Mouse (Mus musculus) regulatory T cell (primary cell): ENCODE results near the gene Ifna11.
"Not testable (repeated sequence)": the region's sequence is repeated elsewhere in the genome, so short reads cannot be mapped to it uniquely, and the experiment has no call there.

Source experiments
- in situ Hi-C: fragments of 300-600 bp; cut with MboI, MseI; formaldehyde crosslinking; loops from one replicate; pipeline ENCODE4 v1.15.1; 2025; ENCODE audit warnings: high pct_unique_total_duplicates

Ifna11 gene

DNA sequence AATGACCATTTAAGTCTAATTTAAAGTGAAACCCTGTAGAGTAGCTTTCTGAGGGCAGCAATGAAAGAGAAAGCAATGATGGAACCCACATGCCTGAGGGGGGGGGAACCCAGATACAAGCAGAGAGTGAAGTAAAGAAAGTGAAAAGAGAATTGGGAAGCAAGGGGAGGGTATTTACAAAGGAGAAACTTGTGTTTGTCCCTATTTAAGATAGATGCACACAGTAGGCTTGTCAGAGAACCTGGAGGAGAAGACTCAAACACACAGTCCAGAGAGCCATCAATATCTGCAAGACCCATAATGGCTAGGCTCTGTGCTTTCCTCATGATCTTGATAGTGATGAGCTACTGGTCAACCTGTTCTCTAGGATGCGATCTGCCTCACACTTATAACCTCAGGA, at the start of gene Ifna11:
Ifna11 (plus strand) TSS at position 301 of the 400 bp plus-strand sequence.
- in situ Hi-C loops = no loop called here

DNA sequence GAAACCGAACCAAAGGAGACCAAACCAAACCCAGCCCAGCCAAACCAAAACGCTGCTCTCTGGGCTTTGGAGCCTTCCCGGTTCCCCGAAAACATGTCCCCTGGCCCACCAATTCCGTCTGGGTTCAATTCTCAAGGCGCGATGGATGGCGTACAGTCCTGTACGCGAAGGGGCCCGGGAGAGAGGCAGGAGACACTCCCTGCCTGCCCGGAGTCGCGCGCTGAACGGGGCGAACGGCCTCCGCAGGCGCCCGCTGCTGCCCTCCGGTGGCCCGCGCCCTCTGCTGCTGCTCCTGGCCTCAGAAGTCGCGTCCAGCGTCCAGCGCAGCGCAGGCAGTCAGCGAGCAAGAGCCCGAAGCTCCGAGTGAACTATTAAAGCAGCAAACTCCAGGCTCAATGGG, 46.2 kb upstream of the Ifna11 start, which contains the start of gene Gm13290:
Gm13290 (plus strand) TSS at position 301 of the 400 bp plus-strand sequence.
- in situ Hi-C loops = not testable (repeated sequence)

DNA sequence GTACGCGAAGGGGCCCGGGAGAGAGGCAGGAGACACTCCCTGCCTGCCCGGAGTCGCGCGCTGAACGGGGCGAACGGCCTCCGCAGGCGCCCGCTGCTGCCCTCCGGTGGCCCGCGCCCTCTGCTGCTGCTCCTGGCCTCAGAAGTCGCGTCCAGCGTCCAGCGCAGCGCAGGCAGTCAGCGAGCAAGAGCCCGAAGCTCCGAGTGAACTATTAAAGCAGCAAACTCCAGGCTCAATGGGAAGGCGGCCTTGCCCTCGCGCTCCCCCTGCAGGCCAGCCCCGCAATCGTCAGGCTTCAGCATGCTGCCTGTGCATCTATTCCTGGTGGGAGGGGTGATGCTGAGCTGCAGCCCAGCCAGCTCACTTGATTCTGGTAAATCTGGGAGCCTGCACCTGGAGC, 43.1 kb upstream of the Ifna11 start, which contains the start of gene Gm13289:
Gm13289 (plus strand) TSS at position 301 of the 400 bp plus-strand sequence.
- in situ Hi-C loops = not testable (repeated sequence)

DNA sequence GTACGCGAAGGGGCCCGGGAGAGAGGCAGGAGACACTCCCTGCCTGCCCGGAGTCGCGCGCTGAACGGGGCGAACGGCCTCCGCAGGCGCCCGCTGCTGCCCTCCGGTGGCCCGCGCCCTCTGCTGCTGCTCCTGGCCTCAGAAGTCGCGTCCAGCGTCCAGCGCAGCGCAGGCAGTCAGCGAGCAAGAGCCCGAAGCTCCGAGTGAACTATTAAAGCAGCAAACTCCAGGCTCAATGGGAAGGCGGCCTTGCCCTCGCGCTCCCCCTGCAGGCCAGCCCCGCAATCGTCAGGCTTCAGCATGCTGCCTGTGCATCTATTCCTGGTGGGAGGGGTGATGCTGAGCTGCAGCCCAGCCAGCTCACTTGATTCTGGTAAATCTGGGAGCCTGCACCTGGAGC, 40.2 kb upstream of the Ifna11 start, which contains the start of gene Gm13272:
Gm13272 (plus strand) TSS at position 301 of the 400 bp plus-strand sequence.
- in situ Hi-C loops = not testable (repeated sequence)

DNA sequence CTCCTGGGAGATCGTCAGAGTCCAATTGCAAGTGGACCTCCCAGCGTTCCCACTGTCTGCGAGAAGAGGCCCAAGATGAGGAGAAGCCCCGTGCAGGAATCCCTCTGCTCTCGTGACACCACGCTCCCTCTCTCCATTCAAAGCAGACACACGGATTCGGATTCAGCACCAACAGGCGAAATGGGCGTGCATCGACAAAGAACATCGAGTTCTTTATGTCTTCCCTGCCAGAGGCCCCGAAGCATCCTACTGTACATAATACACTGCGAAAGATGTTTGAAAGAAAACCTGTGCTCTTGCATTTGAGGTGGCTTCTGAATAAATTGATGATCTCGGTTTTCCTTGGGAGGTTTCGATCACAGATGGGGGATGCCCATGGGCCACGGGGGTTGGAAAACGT, 39.4 kb upstream of the Ifna11 start:
- in situ Hi-C loops = loop anchor here (5.0 kb wide), 1 partner anchor 38 kb away; no protein-coding TSS in a partner anchor

DNA sequence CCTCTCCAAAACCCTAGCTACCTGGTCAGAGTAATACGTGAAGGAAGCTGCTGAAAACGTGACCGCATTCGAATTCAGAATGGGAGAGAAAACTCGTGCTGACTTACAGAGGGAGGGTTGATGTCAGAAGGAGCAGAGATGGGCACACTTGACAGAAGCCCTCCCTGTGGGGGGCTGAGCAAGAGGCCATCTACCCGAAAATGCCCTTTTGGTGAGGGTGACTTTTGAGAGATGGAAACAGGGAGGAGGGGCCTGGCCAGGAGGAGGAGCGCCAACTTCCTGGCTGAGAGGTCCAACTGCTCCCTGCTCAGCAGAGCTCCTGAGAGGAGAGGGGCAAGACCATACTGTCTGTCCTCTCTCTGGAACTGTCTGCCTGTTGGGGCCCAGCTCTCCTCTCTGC, 37.9 kb upstream of the Ifna11 start, which contains the start of gene Ifnz:
Ifnz (plus strand) TSS at position 301 of the 400 bp plus-strand sequence.
- in situ Hi-C loops = loop anchor here (5.0 kb wide), 1 partner anchor 40 kb away; no protein-coding TSS in a partner anchor

DNA sequence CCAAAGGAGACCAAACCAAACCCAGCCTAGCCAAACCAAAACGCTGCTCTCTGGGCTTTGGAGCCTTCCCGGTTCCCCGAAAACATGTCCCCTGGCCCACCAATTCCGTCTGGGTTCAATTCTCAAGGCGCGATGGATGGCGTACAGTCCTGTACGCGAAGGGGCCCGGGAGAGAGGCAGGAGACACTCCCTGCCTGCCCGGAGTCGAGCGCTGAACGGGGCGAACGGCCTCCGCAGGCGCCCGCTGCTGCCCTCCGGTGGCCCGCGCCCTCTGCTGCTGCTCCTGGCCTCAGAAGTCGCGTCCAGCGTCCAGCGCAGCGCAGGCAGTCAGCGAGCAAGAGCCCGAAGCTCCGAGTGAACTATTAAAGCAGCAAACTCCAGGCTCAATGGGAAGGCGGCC, 37.4 kb upstream of the Ifna11 start:
- in situ Hi-C loops = loop anchor here (5.0 kb wide), 1 partner anchor 40 kb away; no protein-coding TSS in a partner anchor

DNA sequence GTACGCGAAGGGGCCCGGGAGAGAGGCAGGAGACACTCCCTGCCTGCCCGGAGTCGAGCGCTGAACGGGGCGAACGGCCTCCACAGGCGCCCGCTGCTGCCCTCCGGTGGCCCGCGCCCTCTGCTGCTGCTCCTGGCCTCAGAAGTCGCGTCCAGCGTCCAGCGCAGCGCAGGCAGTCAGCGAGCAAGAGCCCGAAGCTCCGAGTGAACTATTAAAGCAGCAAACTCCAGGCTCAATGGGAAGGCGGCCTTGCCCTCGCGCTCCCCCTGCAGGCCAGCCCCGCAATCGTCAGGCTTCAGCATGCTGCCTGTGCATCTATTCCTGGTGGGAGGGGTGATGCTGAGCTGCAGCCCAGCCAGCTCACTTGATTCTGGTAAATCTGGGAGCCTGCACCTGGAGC, 34.4 kb upstream of the Ifna11 start, which contains the start of gene Gm13276:
Gm13276 (plus strand) TSS at position 301 of the 400 bp plus-strand sequence.
- in situ Hi-C loops = not testable (repeated sequence)

DNA sequence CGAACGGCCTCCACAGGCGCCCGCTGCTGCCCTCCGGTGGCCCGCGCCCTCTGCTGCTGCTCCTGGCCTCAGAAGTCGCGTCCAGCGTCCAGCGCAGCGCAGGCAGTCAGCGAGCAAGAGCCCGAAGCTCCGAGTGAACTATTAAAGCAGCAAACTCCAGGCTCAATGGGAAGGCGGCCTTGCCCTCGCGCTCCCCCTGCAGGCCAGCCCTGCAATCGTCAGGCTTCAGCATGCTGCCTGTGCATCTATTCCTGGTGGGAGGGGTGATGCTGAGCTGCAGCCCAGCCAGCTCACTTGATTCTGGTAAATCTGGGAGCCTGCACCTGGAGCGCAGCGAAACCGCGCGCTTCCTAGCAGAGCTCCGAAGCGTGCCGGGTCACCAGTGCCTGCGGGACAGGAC, 31.4 kb upstream of the Ifna11 start, which contains the start of gene Gm13277:
Gm13277 (plus strand) TSS at position 231 of the 400 bp plus-strand sequence.
- in situ Hi-C loops = not testable (repeated sequence)

DNA sequence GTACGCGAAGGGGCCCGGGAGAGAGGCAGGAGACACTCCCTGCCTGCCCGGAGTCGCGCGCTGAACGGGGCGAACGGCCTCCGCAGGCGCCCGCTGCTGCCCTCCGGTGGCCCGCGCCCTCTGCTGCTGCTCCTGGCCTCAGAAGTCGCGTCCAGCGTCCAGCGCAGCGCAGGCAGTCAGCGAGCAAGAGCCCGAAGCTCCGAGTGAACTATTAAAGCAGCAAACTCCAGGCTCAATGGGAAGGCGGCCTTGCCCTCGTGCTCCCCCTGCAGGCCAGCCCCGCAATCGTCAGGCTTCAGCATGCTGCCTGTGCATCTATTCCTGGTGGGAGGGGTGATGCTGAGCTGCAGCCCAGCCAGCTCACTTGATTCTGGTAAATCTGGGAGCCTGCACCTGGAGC, 28.5 kb upstream of the Ifna11 start, which contains the start of gene Gm13278:
Gm13278 (plus strand) TSS at position 301 of the 400 bp plus-strand sequence.
- in situ Hi-C loops = not testable (repeated sequence)

DNA sequence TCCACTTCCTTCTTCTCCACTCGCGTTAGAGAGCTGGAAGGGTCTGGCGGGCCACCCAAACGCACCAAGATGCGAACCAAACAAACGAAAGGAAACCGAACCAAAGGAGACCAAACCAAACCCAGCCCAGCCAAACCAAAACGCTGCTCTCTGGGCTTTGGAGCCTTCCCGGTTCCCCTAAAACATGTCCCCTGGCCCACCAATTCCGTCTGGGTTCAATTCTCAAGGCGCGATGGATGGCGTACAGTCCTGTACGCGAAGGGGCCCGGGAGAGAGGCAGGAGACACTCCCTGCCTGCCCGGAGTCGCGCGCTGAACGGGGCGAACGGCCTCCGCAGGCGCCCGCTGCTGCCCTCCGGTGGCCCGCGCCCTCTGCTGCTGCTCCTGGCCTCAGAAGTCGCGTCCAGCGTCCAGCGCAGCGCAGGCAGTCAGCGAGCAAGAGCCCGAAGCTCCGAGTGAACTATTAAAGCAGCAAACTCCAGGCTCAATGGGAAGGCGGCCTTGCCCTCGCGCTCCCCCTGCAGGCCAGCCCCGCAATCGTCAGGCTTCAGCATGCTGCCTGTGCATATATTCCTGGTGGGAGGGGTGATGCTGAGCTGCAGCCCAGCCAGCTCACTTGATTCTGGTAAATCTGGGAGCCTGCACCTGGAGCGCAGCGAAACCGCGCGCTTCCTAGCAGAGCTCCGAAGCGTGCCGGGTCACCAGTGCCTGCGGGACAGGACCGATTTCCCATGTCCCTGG, 25.7 kb upstream of the Ifna11 start, which contains the start of gene Gm13275:
Gm13275 (plus strand) TSS at position 552 of the 740 bp plus-strand sequence.
- in situ Hi-C loops = not testable (repeated sequence)

DNA sequence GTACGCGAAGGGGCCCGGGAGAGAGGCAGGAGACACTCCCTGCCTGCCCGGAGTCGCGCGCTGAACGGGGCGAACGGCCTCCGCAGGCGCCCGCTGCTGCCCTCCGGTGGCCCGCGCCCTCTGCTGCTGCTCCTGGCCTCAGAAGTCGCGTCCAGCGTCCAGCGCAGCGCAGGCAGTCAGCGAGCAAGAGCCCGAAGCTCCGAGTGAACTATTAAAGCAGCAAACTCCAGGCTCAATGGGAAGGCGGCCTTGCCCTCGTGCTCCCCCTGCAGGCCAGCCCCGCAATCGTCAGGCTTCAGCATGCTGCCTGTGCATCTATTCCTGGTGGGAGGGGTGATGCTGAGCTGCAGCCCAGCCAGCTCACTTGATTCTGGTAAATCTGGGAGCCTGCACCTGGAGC, 22.7 kb upstream of the Ifna11 start, which contains the start of gene Gm13279:
Gm13279 (plus strand) TSS at position 301 of the 400 bp plus-strand sequence.
- in situ Hi-C loops = not testable (repeated sequence)

DNA sequence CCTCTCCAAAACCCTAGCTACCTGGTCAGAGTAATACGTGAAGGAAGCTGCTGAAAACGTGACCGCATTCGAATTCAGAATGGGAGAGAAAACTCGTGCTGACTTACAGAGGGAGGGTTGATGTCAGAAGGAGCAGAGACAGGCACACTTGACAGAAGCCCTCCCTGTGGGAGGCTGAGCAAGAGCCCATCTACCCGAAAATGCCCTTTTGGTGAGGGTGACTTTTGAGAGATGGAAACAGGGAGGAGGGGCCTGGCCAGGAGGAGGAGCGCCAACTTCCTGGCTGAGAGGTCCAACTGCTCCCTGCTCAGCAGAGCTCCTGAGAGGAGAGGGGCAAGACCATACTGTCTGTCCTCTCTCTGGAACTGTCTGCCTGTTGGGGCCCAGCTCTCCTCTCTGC, 20.4 kb upstream of the Ifna11 start, which contains the start of gene Gm13285:
Gm13285 (plus strand) TSS at position 301 of the 400 bp plus-strand sequence.
- in situ Hi-C loops = not testable (repeated sequence)

DNA sequence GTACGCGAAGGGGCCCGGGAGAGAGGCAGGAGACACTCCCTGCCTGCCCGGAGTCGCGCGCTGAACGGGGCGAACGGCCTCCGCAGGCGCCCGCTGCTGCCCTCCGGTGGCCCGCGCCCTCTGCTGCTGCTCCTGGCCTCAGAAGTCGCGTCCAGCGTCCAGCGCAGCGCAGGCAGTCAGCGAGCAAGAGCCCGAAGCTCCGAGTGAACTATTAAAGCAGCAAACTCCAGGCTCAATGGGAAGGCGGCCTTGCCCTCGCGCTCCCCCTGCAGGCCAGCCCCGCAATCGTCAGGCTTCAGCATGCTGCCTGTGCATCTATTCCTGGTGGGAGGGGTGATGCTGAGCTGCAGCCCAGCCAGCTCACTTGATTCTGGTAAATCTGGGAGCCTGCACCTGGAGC, 16.8 kb upstream of the Ifna11 start, which contains the start of gene Gm13287:
Gm13287 (plus strand) TSS at position 301 of the 400 bp plus-strand sequence.
- in situ Hi-C loops = not testable (repeated sequence)

DNA sequence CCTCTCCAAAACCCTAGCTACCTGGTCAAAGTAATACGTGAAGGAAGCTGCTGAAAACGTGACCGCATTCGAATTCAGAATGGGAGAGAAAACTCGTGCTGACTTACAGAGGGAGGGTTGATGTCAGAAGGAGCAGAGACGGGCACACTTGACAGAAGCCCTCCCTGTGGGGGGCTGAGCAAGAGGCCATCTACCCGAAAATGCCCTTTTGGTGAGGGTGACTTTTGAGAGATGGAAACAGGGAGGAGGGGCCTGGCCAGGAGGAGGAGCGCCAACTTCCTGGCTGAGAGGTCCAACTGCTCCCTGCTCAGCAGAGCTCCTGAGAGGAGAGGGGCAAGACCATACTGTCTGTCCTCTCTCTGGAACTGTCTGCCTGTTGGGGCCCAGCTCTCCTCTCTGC, 14.5 kb upstream of the Ifna11 start, which contains the start of gene Gm13288:
Gm13288 (plus strand) TSS at position 301 of the 400 bp plus-strand sequence.
- in situ Hi-C loops = not testable (repeated sequence)

DNA sequence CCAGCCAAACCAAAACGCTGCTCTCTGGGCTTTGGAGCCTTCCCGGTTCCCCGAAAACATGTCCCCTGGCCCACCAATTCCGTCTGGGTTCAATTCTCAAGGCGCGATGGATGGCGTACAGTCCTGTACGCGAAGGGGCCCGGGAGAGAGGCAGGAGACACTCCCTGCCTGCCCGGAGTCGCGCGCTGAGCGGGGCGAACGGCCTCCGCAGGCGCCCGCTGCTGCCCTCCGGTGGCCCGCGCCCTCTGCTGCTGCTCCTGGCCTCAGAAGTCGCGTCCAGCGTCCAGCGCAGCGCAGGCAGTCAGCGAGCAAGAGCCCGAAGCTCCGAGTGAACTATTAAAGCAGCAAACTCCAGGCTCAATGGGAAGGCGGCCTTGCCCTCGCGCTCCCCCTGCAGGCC, 14.0 kb upstream of the Ifna11 start:
- in situ Hi-C loops = not testable (repeated sequence)

DNA sequence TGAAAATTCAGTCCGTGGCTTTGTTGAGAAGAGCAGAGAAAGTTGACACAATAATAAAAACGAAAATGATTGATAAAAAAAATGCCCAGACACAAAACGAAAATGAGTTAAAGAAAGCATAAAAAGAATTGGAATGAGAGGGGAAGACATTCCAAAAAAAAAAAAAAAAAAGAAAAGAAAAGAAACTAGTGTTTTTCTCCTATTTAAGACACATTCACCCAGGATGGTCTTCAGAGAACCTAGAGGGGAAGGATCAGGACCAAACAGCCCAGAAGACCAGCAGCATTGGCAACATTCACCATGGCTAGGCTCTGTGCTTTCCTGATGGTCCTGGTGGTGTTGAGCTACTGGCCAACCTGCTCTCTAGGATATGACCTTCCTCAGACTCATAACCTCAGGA, 3.8 kb upstream of the Ifna11 start, which contains the start of gene Ifna7:
Ifna7 (plus strand) TSS at position 301 of the 400 bp plus-strand sequence.
- in situ Hi-C loops = no loop called here

DNA sequence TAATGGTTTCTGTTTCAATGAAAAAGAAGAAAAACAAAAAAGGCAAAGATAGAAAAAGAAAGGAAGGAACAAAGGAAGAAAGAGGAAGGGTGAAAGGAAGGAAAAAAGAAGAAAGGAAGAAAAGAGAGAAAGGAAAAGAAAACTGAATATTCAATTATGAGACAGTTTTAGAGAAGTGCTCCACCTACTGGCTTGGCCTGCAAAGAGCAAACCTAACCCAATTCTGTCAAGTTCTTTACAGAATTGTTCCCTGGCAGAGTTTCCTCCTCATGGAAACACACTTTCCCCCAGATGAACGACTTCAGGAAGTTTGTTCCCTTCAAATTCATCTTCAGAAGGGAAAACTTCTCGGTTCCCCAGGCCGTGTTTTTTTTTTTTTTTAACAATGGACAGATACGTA, 3.2 kb downstream of the Ifna11 start:
- in situ Hi-C loops = no loop called here

DNA sequence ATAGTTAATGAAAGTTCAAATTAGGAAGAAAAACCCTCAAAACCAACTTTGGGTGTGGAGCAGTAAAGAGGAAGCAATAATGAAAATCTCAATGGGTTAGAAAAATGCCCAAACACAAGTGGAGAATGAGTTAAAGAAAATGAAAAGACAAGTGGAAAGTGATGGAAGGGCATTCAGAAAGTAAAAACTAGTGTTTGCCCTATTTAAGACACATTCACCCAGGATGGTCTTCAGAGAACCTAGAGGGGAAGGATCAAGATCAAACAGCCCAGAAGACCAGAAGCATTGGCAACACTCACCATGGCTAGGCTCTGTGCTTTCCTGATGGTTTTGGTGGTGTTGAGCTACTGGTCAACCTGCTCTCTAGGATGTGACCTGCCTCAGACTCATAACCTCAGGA, 7.4 kb downstream of the Ifna11 start, which contains the start of gene Ifna6:
Ifna6 (plus strand) TSS at position 301 of the 400 bp plus-strand sequence.
- in situ Hi-C loops = not testable (repeated sequence)

DNA sequence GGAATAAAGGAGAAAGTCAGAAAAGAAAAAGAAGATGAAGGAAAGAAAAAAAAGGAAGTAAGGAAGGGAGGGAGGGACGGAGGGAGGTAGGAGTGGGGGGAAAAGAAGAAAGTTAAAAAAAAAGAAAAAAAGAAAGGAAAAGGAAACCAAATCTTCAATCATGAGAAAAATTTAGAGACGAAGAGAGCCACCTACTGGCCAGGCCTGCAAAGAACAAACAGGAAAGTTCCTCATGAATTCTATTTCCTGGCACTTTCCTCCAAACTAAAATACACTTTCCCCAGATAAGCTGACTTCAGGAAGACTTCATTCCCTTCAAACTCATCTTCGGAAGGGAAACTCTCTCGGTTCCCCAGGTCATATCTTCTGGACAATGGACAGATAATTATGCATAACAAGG, 10.8 kb downstream of the Ifna11 start:
- in situ Hi-C loops = no loop called here

DNA sequence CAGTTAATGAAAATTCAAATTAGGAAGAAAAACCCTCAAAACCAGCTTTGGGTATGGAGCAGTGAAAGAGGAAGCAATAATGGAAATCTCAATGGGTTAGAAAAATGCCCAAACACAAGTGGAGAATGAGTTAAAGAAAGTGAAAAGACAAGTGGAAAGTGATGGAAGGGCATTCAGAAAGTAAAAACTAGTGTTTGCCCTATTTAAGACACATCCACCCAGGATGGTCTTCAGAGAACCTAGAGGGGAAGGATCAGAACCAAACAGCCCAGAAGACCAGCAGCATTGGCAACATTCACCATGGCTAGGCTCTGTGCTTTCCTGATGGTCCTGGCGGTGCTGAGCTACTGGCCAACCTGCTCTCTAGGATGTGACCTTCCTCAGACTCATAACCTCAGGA, 15.5 kb downstream of the Ifna11 start, which contains the start of gene Ifna5:
Ifna5 (plus strand) TSS at position 301 of the 400 bp plus-strand sequence.
- in situ Hi-C loops = not testable (repeated sequence)

DNA sequence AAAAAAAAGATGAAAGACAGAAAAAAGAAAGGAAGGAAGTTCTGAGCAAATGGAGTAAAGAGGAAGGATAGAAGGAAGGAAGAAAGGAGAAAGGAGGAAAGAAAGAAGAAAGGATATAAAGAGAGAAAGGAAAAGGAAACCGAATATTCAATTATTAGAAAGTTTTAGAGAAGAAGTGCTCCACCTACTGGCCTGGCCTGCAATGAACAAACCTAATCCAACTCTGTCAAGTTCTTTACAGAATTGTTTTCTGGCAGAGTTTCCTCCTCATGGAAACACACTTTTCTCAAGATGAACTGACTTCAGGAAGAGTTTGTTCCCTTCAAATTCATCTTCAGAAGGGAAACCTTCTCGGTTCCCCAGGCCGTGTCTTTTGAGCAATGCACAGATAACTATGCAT, 19.1 kb downstream of the Ifna11 start:
- in situ Hi-C loops = no loop called here
